Mouse (Mus musculus) 3134 (cell line): ENCODE data around the gene Mfsd7a.
A peak's percentile ranks its signal among the peaks of the same experiment; 100 is the strongest.
"Not testable (repeated sequence)": the region's sequence is repeated elsewhere in the genome, so short reads cannot be mapped to it uniquely, and the experiment has no call there.

Experiments
- DNase-seq: peaks from one replicate; pipeline ENCODE4 v3.0.0-alpha.2; 2011; ENCODE audit warnings: low spot score; ENCODE audit not compliant: insufficient read length; ENCODE audit errors: extremely low read depth

The Mfsd7a gene

GRCm38 (mm10) chr5:108448785-108449668 lies at the start of gene Mfsd7a:
Mfsd7a (minus strand) TSS chr5:108448891.
- DNase-seq = peak; percentile 71

GRCm38 (mm10) chr5:108486148-108486547 lies 37.5 kb upstream of the Mfsd7a start:
- not testable (repeated sequence) for DNase-seq

GRCm38 (mm10) chr5:108485239-108485638 lies 36.5 kb upstream of the Mfsd7a start:
- no peak for DNase-seq

GRCm38 (mm10) chr5:108483006-108483405 lies 34.3 kb upstream of the Mfsd7a start:
- DNase-seq = no peak

GRCm38 (mm10) chr5:108475977-108476376 lies 27.3 kb upstream of the Mfsd7a start:
- no peak for DNase-seq

GRCm38 (mm10) chr5:108473737-108474136 lies 25.0 kb upstream of the Mfsd7a start:
- no peak for DNase-seq

GRCm38 (mm10) chr5:108469617-108470016 lies 20.9 kb upstream of the Mfsd7a start:
- no peak for DNase-seq

GRCm38 (mm10) chr5:108466647-108467046 lies 18.0 kb upstream of the Mfsd7a start:
- DNase-seq = no peak

GRCm38 (mm10) chr5:108465131-108465891 lies 16.6 kb upstream of the Mfsd7a start:
- no peak for DNase-seq

- DNase-seq = no peak
Measured at GRCm38 (mm10) chr5:108462446-108462845, 13.8 kb upstream of the Mfsd7a start.

- peak; percentile 92 for DNase-seq
Measured at GRCm38 (mm10) chr5:108461082-108462065, 12.7 kb upstream of the Mfsd7a start, which contains the start of gene Pcgf3. Pcgf3 (plus strand) TSS chr5:108461232.

GRCm38 (mm10) chr5:108460461-108460860 lies 11.8 kb upstream of the Mfsd7a start:
- no peak for DNase-seq

- no peak for DNase-seq
Measured at GRCm38 (mm10) chr5:108458706-108459105, 10.0 kb upstream of the Mfsd7a start.

- DNase-seq = no peak
Measured at GRCm38 (mm10) chr5:108454094-108454493, 5.4 kb upstream of the Mfsd7a start.

- no peak for DNase-seq
Measured at GRCm38 (mm10) chr5:108452422-108452821, 3.7 kb upstream of the Mfsd7a start.

GRCm38 (mm10) chr5:108451611-108452010 lies 2.9 kb upstream of the Mfsd7a start:
- DNase-seq = no peak

- DNase-seq = no peak
Measured at GRCm38 (mm10) chr5:108450837-108451540, 2.3 kb upstream of the Mfsd7a start.

GRCm38 (mm10) chr5:108447857-108448256 lies 834 bp downstream of the Mfsd7a start:
- DNase-seq = no peak

- DNase-seq = no peak
Measured at GRCm38 (mm10) chr5:108446973-108447372, 1.7 kb downstream of the Mfsd7a start.

- DNase-seq = no peak
Measured at GRCm38 (mm10) chr5:108436101-108436500, 12.6 kb downstream of the Mfsd7a start.
